Mouse (Mus musculus): ENCODE data around the gene Sla2. TPM values are rescaled to one million over a fixed set of nuclear protein-coding genes. Genes with fewer than 3 reads are reported as not detected.
"Not testable (repeated sequence)": the region's sequence is repeated elsewhere in the genome, so short reads cannot be mapped to it uniquely, and the experiment has no call there.

The Sla2 gene
- total and polyA plus RNA-seq, 3 experiments = 1.1 to 3.8 (median 1.4) TPM

GRCm38 (mm10) chr2:156923057-156923456 lies 36.1 kb upstream of the Sla2 start:
- H3K4me3 ChIP-seq (replicated peaks in 1 of 3; ENCODE audit: low read depth in 2 of 3, low read length in 2 of 3, poor library complexity in 1 of 3) = no peak overlapping the region
- TF ChIP-seq ELF1 (IDR thresholded peaks at IDR 0.05; ENCODE audit: low read depth, low read length) (no peak), ZC3H11A (IDR thresholded peaks at IDR 0.05; ENCODE audit: low read depth, low read length) (no peak), POLR2AphosphoS2 (IDR thresholded peaks at IDR 0.05; ENCODE audit: low read depth, low read length) (no peak), NELFE (IDR thresholded peaks at IDR 0.05; ENCODE audit: low read depth, low read length) (no peak), BHLHE40 (IDR thresholded peaks at IDR 0.05; ENCODE audit: low read depth, low read length) (no peak), USF2 (conservative IDR thresholded peaks at IDR 0.05; ENCODE audit: low read depth, low read length) (no peak), MAX (IDR thresholded peaks at IDR 0.05; ENCODE audit: low read length) (no peak), USF1 (IDR thresholded peaks at IDR 0.05; ENCODE audit: low read depth, low read length) (no peak), MXI1 (IDR thresholded peaks at IDR 0.05; ENCODE audit: low read depth, low read length) (no peak), KAT2A (IDR thresholded peaks at IDR 0.05; ENCODE audit: insufficient replicate concordance, low read length) (no peak), UBTF (IDR thresholded peaks at IDR 0.05; ENCODE audit: low read depth, low read length) (no peak), E2F4 (IDR thresholded peaks at IDR 0.05; ENCODE audit: insufficient replicate concordance, low read depth, low read length) (no peak), ZMIZ1 (IDR thresholded peaks at IDR 0.05; ENCODE audit: low read depth, low read length) (no peak)
- no peak overlapping the region for H3K4me2 ChIP-seq (ENCODE audit: insufficient read depth, low read depth, poor library complexity, severe bottlenecking)
- peaks cover 0 to 17% of the 10 kb centered on the region in 2 experiments for H3K36me3 ChIP-seq (replicated peaks in 1 of 2; ENCODE audit: control insufficient read depth in 1 of 2, insufficient read depth in 1 of 2, low read length in 1 of 2)
- H3K9ac ChIP-seq (ENCODE audit: insufficient read depth, low read depth) = no peak overlapping the region
- H3K27ac ChIP-seq (ENCODE audit: insufficient read depth, low read depth) = no peak overlapping the region
- H3K4me1 ChIP-seq (ENCODE audit: control insufficient read depth in 1 of 2, insufficient read depth in 2 of 2) = peaks cover 10 to 23% of the 10 kb centered on the region in 2 experiments
- H3K27me3 ChIP-seq (replicated peaks) = no peaks in the 10 kb centered on the region
- no peaks in the 10 kb centered on the region for H3K79me2 ChIP-seq (replicated peaks; ENCODE audit: control insufficient read depth, extremely low read depth, insufficient read depth, poor library complexity, severe bottlenecking)
- H3K9me3 ChIP-seq (replicated peaks; ENCODE audit: low read length) = no peaks in the 10 kb centered on the region
- in situ Hi-C loops (cut with MboI; ENCODE audit: low pct_ligation_motif_present, low pct_unique_long_range_greater_than_20kb, low sequenced_read_pairs) (loop anchor here (5.0 kb wide), 1 partner anchor 36 kb away; the partner anchor contains the start of gene Sla2), dilution Hi-C loops (cut with MboI; ENCODE audit: extremely low pct_ligation_motif_present, extremely low pct_unique_long_range_greater_than_20kb, low sequenced_read_pairs) (no loop called here)
- no peak for DNase-seq (ENCODE audit: extremely low read depth)

- no peak overlapping the region for H3K4me2 ChIP-seq (ENCODE audit: insufficient read depth, low read depth, poor library complexity, severe bottlenecking)
- peaks cover 8 to 23% of the 10 kb centered on the region in 2 experiments for H3K4me1 ChIP-seq (ENCODE audit: control insufficient read depth in 1 of 2, insufficient read depth in 2 of 2)
- H3K27ac ChIP-seq (ENCODE audit: insufficient read depth, low read depth) = no peak overlapping the region
- no peak overlapping the region for H3K4me3 ChIP-seq (replicated peaks in 1 of 3; ENCODE audit: low read depth in 2 of 3, low read length in 2 of 3, poor library complexity in 1 of 3)
- no peak for DNase-seq (ENCODE audit: extremely low read depth)
- H3K27me3 ChIP-seq (replicated peaks) = peaks cover 3% of the 10 kb centered on the region
- in situ Hi-C loops (cut with MboI; ENCODE audit: low pct_ligation_motif_present, low pct_unique_long_range_greater_than_20kb, low sequenced_read_pairs) = loop anchor here (5.0 kb wide), 1 partner anchor 32 kb away; the partner anchor contains the start of gene Sla2
- H3K9ac ChIP-seq (ENCODE audit: insufficient read depth, low read depth) = no peak overlapping the region
- peaks cover 2% of the 10 kb centered on the region for H3K9me3 ChIP-seq (replicated peaks; ENCODE audit: low read length)
- dilution Hi-C loops (cut with MboI; ENCODE audit: extremely low pct_ligation_motif_present, extremely low pct_unique_long_range_greater_than_20kb, low sequenced_read_pairs) = no loop called here
- no peaks in the 10 kb centered on the region for H3K79me2 ChIP-seq (replicated peaks; ENCODE audit: control insufficient read depth, extremely low read depth, insufficient read depth, poor library complexity, severe bottlenecking)
- no peak for TF ChIP-seq MXI1 (IDR thresholded peaks at IDR 0.05; ENCODE audit: low read depth, low read length)
- no peak for TF ChIP-seq SIN3A (IDR thresholded peaks at IDR 0.05; ENCODE audit: low read length)
- TF ChIP-seq JUN (IDR thresholded peaks at IDR 0.05; ENCODE audit: insufficient read depth, low read depth, low read length) = no peak
- TF ChIP-seq JUND (conservative IDR thresholded peaks at IDR 0.05; ENCODE audit: low read depth, low read length) = no peak
- no peak for TF ChIP-seq GABPA (IDR thresholded peaks at IDR 0.05; ENCODE audit: insufficient replicate concordance, low read depth, low read length)
- no peak for TF ChIP-seq UBTF (IDR thresholded peaks at IDR 0.05; ENCODE audit: low read depth, low read length)
- TF ChIP-seq MEF2A (IDR thresholded peaks at IDR 0.05; ENCODE audit: borderline replicate concordance, low read depth, low read length) = no peak
- no peak for TF ChIP-seq POLR2AphosphoS2 (IDR thresholded peaks at IDR 0.05; ENCODE audit: low read depth, low read length)
- TF ChIP-seq TCF12 (IDR thresholded peaks at IDR 0.05; ENCODE audit: low read depth, low read length) = no peak
- no peak for TF ChIP-seq MAFK (IDR thresholded peaks at IDR 0.05; ENCODE audit: insufficient replicate concordance, low read length)
- no peak for TF ChIP-seq ZKSCAN1 (IDR thresholded peaks at IDR 0.05; ENCODE audit: borderline replicate concordance, low read depth, low read length)
- no peak for TF ChIP-seq ZNF384 (IDR thresholded peaks at IDR 0.05; ENCODE audit: low read depth, low read length)
- TF ChIP-seq ETS1 (conservative IDR thresholded peaks at IDR 0.05; ENCODE audit: low read depth, low read length) = no peak
- no peak for TF ChIP-seq BHLHE40 (IDR thresholded peaks at IDR 0.05; ENCODE audit: low read depth, low read length)
- TF ChIP-seq POLR2A (IDR thresholded peaks at IDR 0.05; ENCODE audit: low read depth, low read length) = no peak
- TF ChIP-seq IRF4 (IDR thresholded peaks at IDR 0.05; ENCODE audit: low read depth, low read length) = no peak
- TF ChIP-seq EP300 (IDR thresholded peaks at IDR 0.05; ENCODE audit: low read length) = no peak
- no peak for TF ChIP-seq CHD2 (IDR thresholded peaks at IDR 0.05; ENCODE audit: low read length)
- TF ChIP-seq E2F4 (IDR thresholded peaks at IDR 0.05; ENCODE audit: insufficient replicate concordance, low read depth, low read length) = no peak
- H3K36me3 ChIP-seq (replicated peaks in 1 of 2; ENCODE audit: control insufficient read depth in 1 of 2, insufficient read depth in 1 of 2, low read length in 1 of 2) = no peaks in the 10 kb centered on the region
Measured at GRCm38 (mm10) chr2:156919796-156920195, 32.8 kb upstream of the Sla2 start.

- H3K36me3 ChIP-seq (replicated peaks in 1 of 2; ENCODE audit: control insufficient read depth in 1 of 2, insufficient read depth in 1 of 2, low read length in 1 of 2); dilution Hi-C loops (cut with MboI; ENCODE audit: extremely low pct_ligation_motif_present, extremely low pct_unique_long_range_greater_than_20kb, low sequenced_read_pairs); DNase-seq (ENCODE audit: extremely low read depth); H3K79me2 ChIP-seq (replicated peaks; ENCODE audit: control insufficient read depth, extremely low read depth, insufficient read depth, poor library complexity, severe bottlenecking); H3K4me3 ChIP-seq (replicated peaks in 1 of 3; ENCODE audit: low read depth in 2 of 3, low read length in 2 of 3, poor library complexity in 1 of 3); H3K9me3 ChIP-seq (replicated peaks; ENCODE audit: low read length); H3K27ac ChIP-seq (ENCODE audit: insufficient read depth, low read depth); H3K4me2 ChIP-seq (ENCODE audit: insufficient read depth, low read depth, poor library complexity, severe bottlenecking); H3K27me3 ChIP-seq (replicated peaks); H3K9ac ChIP-seq (ENCODE audit: insufficient read depth, low read depth); in situ Hi-C loops (cut with MboI; ENCODE audit: low pct_ligation_motif_present, low pct_unique_long_range_greater_than_20kb, low sequenced_read_pairs): not testable (repeated sequence)
- peaks cover 6 to 17% of the 10 kb centered on the region in 2 experiments for H3K4me1 ChIP-seq (ENCODE audit: control insufficient read depth in 1 of 2, insufficient read depth in 2 of 2)
Measured at GRCm38 (mm10) chr2:156919191-156919590, 32.2 kb upstream of the Sla2 start.
